Mouse (Mus musculus) cerebellum, postnatal 10 days (tissue): ENCODE data around the gene Gm20388.

Source experiments
- DNase-seq, 2 experiments: peaks; one replicate each; pipeline ENCODE4 v3.0.0; 2021; ENCODE audit warnings: mixed read lengths in 2 of 2

The Gm20388 gene

GRCm38 (mm10) chr8:122076183-122076842 is 2165.7 kb downstream of the Gm20388 start:
- DNase-seq = no peak

DNA sequence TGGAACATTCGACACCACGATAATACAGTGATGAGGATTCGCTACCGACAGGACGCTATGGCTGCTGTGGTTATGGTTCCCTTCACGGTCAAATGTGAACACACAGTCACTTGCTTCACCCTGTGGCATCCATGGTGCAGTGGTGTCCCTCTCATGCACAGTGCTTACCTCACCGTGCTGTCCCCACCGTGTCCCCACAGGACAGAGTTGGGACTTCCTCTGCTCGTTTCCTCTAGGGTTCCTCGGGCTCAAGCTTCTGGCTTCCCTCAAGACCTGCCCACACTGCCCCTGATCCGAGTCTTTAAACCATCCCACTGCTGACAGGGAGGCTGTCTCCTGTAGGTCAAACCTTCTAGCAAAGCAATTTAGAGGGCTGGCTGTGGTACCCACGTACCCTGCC is 2167.7 kb downstream of the Gm20388 start:
- no peak for DNase-seq

DNA sequence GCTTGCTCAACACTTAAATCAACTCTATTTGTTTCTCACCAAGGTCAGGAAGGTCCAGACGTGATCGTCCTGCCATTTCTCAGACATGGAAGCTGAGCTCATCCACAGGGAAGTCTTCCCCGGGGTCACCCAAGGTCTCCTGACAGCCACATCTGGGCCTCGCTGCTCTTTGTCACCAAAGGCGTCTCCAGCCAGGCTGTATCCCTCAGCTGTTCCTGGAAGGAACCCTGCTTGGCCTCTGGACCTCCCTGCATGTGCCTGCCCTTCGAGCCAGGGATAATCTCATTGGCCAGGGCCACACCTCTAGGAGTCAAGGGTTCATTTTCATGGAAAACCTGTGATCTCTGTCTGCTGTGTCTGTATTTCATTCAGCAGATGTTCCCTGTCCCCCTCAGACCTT is 2168.5 kb downstream of the Gm20388 start:
- DNase-seq = no peak

DNA sequence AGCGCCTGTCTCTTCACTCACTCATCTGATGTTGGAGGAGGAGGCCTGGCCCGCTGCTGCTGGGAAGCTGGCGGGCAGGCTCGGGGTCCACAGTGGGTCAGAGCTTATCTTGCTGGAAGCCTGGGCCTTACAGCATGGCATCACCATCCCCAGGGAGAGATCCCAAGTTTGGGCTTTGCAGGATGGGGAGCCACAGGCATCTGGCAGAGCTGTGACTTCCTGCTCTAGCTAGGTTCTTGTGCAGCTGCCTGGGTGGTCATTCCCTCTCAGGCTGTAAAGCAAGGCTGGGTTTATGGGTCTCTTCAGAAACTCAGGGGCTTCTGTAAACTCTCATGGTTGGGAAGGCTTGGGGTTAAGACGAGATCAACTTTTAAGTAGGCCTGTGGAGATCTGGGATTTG is 2169.7 kb downstream of the Gm20388 start:
- no peak for DNase-seq

DNA sequence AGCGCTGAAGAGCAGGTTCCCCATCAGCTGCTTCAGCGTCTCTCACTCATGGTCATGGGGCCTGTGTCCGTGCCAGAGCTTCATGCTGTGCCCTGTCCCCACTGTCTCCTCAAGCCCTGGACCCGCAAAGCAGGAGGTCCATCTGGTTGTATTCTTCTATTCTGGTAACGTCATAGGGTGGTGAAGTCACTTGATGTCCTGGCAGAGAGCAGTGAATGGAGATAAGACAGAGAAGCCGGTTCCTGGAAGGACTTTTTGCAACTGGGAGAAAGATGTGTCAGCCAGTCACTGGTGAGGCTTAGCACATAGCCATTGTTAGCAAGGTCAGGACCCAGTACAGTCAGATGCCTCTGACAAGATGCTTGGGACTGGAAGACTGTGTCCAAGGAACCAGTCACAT is 2172.8 kb downstream of the Gm20388 start:
- no peak for DNase-seq

GRCm38 (mm10) chr8:122084145-122084544 is 2173.5 kb downstream of the Gm20388 start:
- DNase-seq = no peak

GRCm38 (mm10) chr8:122084726-122085410 is 2174.2 kb downstream of the Gm20388 start:
- DNase-seq = peak in 1 of 2 experiments; percentile 28

GRCm38 (mm10) chr8:122086064-122086463 is 2175.4 kb downstream of the Gm20388 start:
- DNase-seq = peak; percentile 51 to 54

DNA sequence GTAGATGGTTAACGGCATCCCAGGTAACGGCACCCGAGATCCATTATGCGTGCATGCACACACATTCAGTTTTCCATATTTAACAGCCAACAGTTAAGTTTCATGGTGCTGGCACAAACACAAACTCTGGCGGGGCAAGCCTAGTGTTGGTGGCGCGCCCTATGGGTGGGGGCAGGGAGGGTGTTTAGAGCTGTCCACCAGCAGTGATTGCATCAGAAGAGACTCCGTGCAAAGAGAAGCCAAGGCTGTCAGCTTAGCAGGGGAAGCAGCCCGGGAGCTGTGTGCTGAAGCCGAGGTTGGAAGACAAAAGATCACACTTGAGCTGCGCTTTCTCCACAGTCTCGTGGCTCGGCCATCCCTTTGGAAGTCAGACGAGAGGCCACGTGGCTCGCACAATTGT is 2178.0 kb downstream of the Gm20388 start:
- no peak for DNase-seq

DNA sequence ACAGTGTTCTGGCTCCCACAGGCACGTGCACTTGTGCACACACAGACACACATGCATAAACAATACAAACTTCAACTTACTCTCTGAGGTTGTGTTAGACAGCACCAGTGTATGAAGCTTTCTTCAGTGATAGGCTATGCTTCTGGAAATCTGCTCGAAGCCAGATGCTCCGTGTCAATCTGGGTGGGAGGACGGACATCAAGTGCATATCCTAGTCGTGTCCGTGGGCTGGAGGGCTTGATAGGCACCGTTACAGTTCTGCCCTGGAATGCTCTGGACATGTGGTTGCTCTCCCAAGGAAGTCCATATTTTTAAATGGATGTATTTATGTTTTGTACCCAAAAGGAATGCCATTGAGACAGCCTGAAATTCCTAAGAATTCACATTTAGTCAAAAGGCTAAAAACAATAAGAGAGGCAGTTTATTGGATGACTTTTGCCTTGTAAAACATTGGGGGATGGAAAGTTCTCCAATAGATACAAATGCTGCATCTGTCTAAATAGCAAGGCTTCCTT is 2178.6 kb downstream of the Gm20388 start:
- no peak for DNase-seq

DNA sequence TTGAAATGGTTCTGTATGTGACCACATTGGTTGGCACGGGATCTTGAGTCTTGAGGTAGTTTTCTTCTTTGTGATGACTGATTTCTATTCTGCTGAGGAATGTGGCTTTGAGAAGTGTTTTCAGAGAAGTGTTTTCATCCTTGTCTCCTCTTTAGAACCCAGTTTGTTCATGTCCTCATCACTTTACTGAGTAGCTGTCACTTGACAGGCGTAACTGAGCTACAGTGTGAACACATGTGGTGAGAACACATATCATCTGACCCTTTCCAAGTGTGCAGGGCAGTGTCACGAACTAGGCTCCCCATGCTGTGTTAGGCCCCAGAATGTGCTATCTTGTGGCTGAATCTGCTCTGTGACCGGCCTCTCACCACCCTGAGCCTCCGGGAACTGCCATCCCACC is 2181.8 kb downstream of the Gm20388 start:
- no peak for DNase-seq

DNA sequence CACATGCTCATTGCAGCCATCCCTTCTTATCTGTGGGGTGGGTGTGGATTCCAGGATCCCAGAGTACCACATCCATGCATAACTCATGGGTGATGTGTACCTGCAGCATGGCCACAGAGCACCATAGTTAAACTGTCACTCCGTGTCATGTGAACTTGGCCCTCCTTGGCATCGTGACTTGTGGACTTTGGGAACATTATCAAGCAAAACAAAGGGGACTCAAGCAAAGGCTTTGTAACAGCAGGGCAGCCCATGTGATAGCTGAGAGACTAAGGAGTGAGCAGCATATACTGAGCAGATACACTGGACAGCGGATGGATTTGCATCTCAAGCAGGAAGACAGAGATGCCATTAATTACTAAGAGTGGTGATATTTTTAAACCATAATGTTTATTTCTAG is 2188.1 kb downstream of the Gm20388 start:
- no peak for DNase-seq

DNA sequence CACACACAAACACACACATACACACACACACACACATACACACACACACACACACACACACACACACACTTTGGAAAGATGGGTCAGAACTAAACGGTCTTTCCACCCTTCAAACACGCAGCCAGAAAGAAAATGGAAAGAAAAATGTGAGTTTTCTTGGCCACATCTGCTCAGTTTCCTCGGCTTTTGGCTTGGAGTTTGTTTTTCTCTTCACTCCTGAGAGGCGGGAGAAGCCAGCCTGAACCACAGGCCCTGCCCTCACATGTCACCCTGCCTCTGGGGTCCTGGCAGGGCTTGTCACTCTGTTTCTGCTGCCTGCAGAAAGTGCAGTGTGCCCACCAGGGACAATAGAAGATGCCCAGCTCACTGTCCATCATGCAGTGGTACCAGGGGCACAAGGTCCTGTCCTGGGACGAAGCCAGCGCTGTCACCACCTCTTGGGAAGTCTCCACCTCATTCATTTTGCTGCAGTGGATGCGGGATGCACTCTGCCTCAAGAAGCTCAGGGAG is 2189.1 kb downstream of the Gm20388 start:
- DNase-seq = no peak

DNA sequence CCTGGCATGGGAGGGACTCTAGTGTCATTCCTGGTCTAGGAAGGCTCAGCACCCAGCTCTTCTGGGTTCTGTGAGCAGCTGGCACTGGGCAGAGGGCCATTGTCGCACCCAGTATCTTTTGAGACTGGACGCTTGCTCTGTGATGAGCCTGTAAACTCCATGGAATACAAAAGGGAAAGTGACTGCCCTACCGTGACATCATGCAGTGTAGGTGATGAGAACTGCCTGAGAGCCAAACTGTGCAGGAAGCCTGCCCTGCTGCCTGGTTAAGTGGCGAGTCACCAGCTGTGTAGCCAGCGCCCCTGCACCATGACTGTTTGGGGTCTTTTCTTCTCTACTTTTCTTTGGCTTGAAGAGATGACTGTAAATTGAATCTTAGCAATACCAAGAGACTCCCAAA is 2191.2 kb downstream of the Gm20388 start:
- DNase-seq = no peak

GRCm38 (mm10) chr8:122102286-122102685 is 2191.6 kb downstream of the Gm20388 start:
- DNase-seq = peak in 1 of 2 experiments; percentile 57

- peak in 1 of 2 experiments; percentile 41 for DNase-seq
These were observed 2192.6 kb downstream of the Gm20388 start for GRCm38 (mm10) chr8:122103241-122103640.

- no peak for DNase-seq
These were observed 2194.0 kb downstream of the Gm20388 start for GRCm38 (mm10) chr8:122104658-122105057.

DNA sequence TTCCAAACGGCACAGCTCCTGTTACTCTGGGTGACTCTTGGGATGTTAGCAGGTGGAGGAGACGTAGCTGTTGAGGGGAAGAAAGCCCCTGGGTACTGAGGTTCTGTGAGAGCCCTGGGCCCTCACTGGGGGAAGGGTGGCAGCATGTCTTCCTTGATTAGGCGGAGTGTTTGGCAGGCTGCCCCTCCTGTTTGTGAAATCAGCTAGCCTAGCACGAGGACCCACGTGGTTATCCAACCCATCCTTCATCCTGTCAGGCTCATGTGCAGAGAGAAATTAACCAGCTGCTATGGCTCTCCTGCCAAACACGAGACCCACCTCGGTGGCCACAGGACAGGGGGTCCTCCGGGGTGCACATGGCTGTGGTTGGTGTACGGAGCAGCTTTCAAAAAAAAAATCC is 2195.6 kb downstream of the Gm20388 start:
- peak; percentile 90 to 92 for DNase-seq

- DNase-seq = peak; percentile 60 to 61
These were observed 2199.7 kb downstream of the Gm20388 start for GRCm38 (mm10) chr8:122110240-122110866.

GRCm38 (mm10) chr8:122110867-122111253 is 2200.2 kb downstream of the Gm20388 start:
- no peak for DNase-seq

DNA sequence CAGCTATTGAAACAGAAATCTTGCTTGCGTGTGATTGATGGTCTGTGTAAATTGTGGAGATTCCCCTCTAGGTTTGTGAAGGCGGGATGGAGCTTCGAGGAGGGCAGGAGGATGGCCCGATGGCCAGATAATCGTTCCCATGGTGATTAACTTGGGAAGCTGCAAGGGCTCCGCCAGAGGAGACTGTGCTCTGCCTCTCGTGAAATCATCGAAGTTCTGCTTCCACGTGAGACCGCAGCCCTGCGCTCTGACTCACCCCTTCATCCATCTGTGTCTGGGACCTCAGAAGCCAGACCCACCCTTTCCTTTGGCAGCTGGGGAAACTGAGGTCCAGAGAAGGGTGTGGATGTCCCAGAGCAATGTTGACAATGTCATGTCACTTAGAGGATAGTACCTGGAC is 2201.1 kb downstream of the Gm20388 start:
- no peak for DNase-seq

DNA sequence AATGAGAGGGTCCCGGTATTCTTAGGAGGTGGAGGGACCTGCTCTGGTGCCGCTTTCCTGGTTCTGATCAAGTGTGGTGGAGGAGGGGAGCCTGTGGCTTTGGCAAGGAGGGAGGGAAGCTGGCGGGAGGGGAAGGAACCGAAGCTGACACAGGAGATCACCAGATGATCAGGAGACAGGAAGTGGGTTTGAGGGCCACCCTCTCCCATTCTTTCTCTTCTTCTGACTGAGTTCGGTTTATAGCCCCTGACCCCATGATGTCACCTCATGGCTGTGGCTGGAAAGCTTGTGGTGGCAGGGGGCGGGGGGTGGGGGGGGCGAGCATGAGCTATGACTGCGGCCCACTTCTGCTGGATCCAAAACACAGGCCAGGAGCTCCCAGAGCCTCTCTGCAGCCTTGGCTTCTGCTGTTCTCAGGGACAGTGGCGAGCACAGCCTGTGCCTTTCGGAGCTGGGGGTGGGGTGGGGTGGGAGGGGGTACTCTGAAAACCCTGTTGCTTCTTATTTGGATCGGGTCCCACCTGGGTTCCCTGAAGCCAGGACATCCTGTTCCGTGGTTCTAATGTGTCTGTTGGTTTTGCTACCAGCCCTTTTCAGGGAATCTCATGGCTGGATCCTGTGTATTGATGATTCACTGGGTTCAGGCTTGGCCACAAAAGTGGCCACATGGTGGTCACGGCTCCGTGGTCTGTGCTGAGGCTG is 2201.8 kb downstream of the Gm20388 start:
- no peak for DNase-seq

DNA sequence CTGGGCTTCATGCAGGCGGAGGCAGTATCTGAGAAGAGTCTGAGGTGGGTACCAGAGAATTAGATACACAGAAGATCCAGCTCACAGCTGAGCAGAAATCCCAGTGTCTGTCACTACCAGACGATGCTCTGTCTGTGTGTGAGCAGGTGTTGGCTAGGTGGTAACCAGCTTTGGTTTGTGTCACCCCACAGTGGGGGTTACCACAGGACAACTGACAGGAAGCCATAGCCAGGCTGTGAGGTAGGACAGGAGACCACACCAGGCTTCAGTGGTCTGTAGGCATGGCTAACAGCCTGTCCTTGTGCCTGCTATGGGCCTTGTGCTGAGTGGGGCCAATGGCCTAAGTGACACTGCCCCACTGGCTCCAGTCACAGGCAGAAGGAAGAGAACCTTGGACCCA is 2204.2 kb downstream of the Gm20388 start:
- DNase-seq = no peak
